Mouse (Mus musculus): ENCODE measurements around the gene Cdk14.
"Not testable (repeated sequence)": the region's sequence is repeated elsewhere in the genome, so short reads cannot be mapped to it uniquely, and the experiment has no call there.

Gene Cdk14

GRCm38 (mm10) chr5:4986181-4986580 lies 433.9 kb downstream of the Cdk14 start:
- no peak for DNase-seq (ENCODE audit: low read depth)

- DNase-seq (ENCODE audit: low read depth): peak; percentile 33
Observed at GRCm38 (mm10) chr5:4979551-4979950, 440.6 kb downstream of the Cdk14 start.

GRCm38 (mm10) chr5:4973408-4973807 lies 446.7 kb downstream of the Cdk14 start:
- DNase-seq (ENCODE audit: low read depth): no peak

- peak; percentile 82 for DNase-seq (ENCODE audit: low read depth)
Observed at GRCm38 (mm10) chr5:4962063-4962610, 458.0 kb downstream of the Cdk14 start.

- no peak for DNase-seq (ENCODE audit: low read depth)
Observed at GRCm38 (mm10) chr5:4961636-4962035, 458.5 kb downstream of the Cdk14 start.

- DNase-seq (ENCODE audit: low read depth): no peak
Observed at GRCm38 (mm10) chr5:4959446-4959845, 460.7 kb downstream of the Cdk14 start.

GRCm38 (mm10) chr5:4955993-4956392 lies 464.1 kb downstream of the Cdk14 start:
- no peak for DNase-seq (ENCODE audit: low read depth)

- DNase-seq (ENCODE audit: low read depth): no peak
Observed at GRCm38 (mm10) chr5:4955392-4955791, 464.7 kb downstream of the Cdk14 start.

- DNase-seq (ENCODE audit: low read depth): no peak
Observed at GRCm38 (mm10) chr5:4949433-4949832, 470.7 kb downstream of the Cdk14 start.

GRCm38 (mm10) chr5:4948090-4948954 lies 471.8 kb downstream of the Cdk14 start:
- peak; percentile 69 for DNase-seq (ENCODE audit: low read depth)

- peak; percentile 21 for DNase-seq (ENCODE audit: low read depth)
Observed at GRCm38 (mm10) chr5:4935131-4935530, 485.0 kb downstream of the Cdk14 start.

GRCm38 (mm10) chr5:4934491-4934890 lies 485.6 kb downstream of the Cdk14 start:
- DNase-seq (ENCODE audit: low read depth): no peak

GRCm38 (mm10) chr5:4931539-4932143 lies 488.5 kb downstream of the Cdk14 start:
- no peak for DNase-seq (ENCODE audit: low read depth)

GRCm38 (mm10) chr5:4929628-4930027 lies 490.5 kb downstream of the Cdk14 start:
- DNase-seq (ENCODE audit: low read depth): no peak

- no peak for DNase-seq (ENCODE audit: low read depth)
Observed at GRCm38 (mm10) chr5:4924866-4925265, 495.2 kb downstream of the Cdk14 start.

- DNase-seq (ENCODE audit: low read depth): peak; percentile 74
Observed at GRCm38 (mm10) chr5:4918376-4918775, 501.7 kb downstream of the Cdk14 start.

- DNase-seq (ENCODE audit: low read depth): no peak
Observed at GRCm38 (mm10) chr5:4917743-4918142, 502.4 kb downstream of the Cdk14 start.

- DNase-seq (ENCODE audit: low read depth): no peak
Observed at GRCm38 (mm10) chr5:4917274-4917673, 502.8 kb downstream of the Cdk14 start.

GRCm38 (mm10) chr5:4916390-4917273 lies 503.5 kb downstream of the Cdk14 start:
- DNase-seq (ENCODE audit: low read depth): no peak

GRCm38 (mm10) chr5:4904911-4905310 lies 515.2 kb downstream of the Cdk14 start:
- DNase-seq (ENCODE audit: low read depth): not testable (repeated sequence)

- no peak for DNase-seq (ENCODE audit: low read depth)
Observed at GRCm38 (mm10) chr5:4898241-4898640, 521.9 kb downstream of the Cdk14 start.

- DNase-seq (ENCODE audit: low read depth): no peak
Observed at GRCm38 (mm10) chr5:4894988-4895387, 525.1 kb downstream of the Cdk14 start.

Data from 416B (cell line).